Mouse (Mus musculus) hindbrain, embryonic 13.5 days (tissue): Measurements from ENCODE around the gene Gpx7. TPM values are rescaled to one million over a fixed set of nuclear protein-coding genes. Genes with fewer than 3 reads are reported as not detected.

ENCODE experiments used
- ATAC-seq: fragments of 200-750 bp; cut with Nextera tagmentation; 2 replicates; pipeline ENCODE4 v1.8.0; 2017; ENCODE audit warnings: moderate TSS enrichment; ENCODE audit not compliant: low FRiP score
- H3K27ac ChIP-seq: fragments of 300-500 bp; sonication (generic); 2 replicates; pipeline ENCODE4 v1.5.1; 2015; ENCODE audit warnings: inconsistent platforms, mild to moderate bottlenecking, moderate library complexity
- H3K27me3 ChIP-seq: fragments of 300-500 bp; sonication (generic); 2 replicates; pipeline ENCODE4 v1.6.1; 2015; ENCODE audit warnings: mild to moderate bottlenecking, inconsistent platforms
- H3K36me3 ChIP-seq: fragments of 300-500 bp; sonication (generic); 2 replicates; pipeline ENCODE4 v1.6.1; 2015; ENCODE audit warnings: mild to moderate bottlenecking, inconsistent platforms
- H3K4me1 ChIP-seq: fragments of 300-500 bp; sonication (generic); replicated peaks from 2 replicates; pipeline ENCODE4 v1.6.1; 2015; ENCODE audit warnings: inconsistent platforms
- H3K4me2 ChIP-seq: fragments of 300-500 bp; sonication (generic); 2 replicates; pipeline ENCODE4 v1.6.1; 2015; ENCODE audit warnings: inconsistent platforms, mild to moderate bottlenecking, moderate library complexity
- H3K4me3 ChIP-seq: fragments of 300-500 bp; sonication (generic); 2 replicates; pipeline ENCODE4 v1.5.1; 2015; ENCODE audit warnings: mild to moderate bottlenecking, inconsistent platforms
- H3K9ac ChIP-seq: fragments of 300-500 bp; sonication (generic); 2 replicates; pipeline ENCODE4 v1.6.1; 2015; ENCODE audit warnings: mild to moderate bottlenecking, inconsistent platforms
- H3K9me3 ChIP-seq: fragments of 300-500 bp; sonication (generic); 2 replicates; pipeline ENCODE4 v1.6.1; 2016; ENCODE audit warnings: inconsistent platforms
- WGBS: fragments of 180-500 bp; shearing (Covaris S2); methylation state at CpG from one replicate; pipeline ENCODE4 v1.1.7; 2015; 5-methylcytosine and 5-hydroxymethylcytosine counted together
- polyA plus RNA-seq: library from polyadenylated mRNA; unstranded; fragments of >200 nt; fragmentation: Nextera tagmentation; extraction: Ambion mirVana; gene quantifications from 2 replicates; pipeline ENCODE4 v1.2.1, GENCODE M21; 2015

The Gpx7 gene
- polyA plus RNA-seq, 1 experiment from 2014 or later, result 35.8 TPM

DNA sequence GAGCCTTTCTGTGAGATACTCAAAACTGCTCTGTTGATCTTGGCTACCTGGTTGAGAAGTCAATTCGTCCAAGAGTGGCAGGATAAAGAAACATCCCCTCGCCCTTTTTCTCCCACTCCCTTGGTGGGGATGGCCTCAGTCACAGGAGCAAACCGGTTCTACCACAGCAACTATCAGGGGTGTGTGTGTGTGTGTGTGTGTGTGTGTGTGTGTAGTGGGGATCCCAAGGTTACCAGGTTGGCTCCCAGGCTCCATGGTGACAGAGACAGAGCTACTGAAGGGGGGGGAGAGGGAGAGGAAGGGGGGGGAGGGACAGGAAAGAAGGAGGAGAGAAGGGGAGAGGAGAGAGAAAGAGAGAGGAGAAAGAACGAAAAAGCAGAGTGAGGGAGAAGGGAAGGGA is 19.7 kb downstream of the Gpx7 start:
- Histone ChIP-seq H3K4me1 (peaks cover 26% of the 10 kb centered on the region), H3K4me3 (peak overlapping the region; percentile 31; the same call in 1 of the 2 replicates), H3K9ac (no peak overlapping the region; the same call in 1 of the 2 replicates), H3K27me3 (peaks cover 32% of the 10 kb centered on the region), H3K9me3 (no peaks in the 10 kb centered on the region), H3K36me3 (no peaks in the 10 kb centered on the region), H3K4me2 (peak overlapping the region; percentile 59), H3K27ac (peak overlapping the region; percentile 67)
- 41% methylated on average over 4 of the region's 4 CpGs for WGBS
- ATAC-seq, result 0 out of 2 replicates have a peak, but pooled peaks have one; percentile 13

- Histone ChIP-seq H3K4me3 (no peak overlapping the region), H3K27ac (no peak overlapping the region), H3K4me1 (peaks cover 26% of the 10 kb centered on the region), H3K36me3 (no peaks in the 10 kb centered on the region), H3K27me3 (peaks cover 35% of the 10 kb centered on the region), H3K9ac (no peak overlapping the region), H3K9me3 (no peaks in the 10 kb centered on the region), H3K4me2 (no peak overlapping the region)
- no peak for ATAC-seq
- 29% methylated on average over 1 of the region's 1 CpGs for WGBS
Measured at GRCm38 (mm10) chr4:108386087-108386486, 20.7 kb downstream of the Gpx7 start.

DNA sequence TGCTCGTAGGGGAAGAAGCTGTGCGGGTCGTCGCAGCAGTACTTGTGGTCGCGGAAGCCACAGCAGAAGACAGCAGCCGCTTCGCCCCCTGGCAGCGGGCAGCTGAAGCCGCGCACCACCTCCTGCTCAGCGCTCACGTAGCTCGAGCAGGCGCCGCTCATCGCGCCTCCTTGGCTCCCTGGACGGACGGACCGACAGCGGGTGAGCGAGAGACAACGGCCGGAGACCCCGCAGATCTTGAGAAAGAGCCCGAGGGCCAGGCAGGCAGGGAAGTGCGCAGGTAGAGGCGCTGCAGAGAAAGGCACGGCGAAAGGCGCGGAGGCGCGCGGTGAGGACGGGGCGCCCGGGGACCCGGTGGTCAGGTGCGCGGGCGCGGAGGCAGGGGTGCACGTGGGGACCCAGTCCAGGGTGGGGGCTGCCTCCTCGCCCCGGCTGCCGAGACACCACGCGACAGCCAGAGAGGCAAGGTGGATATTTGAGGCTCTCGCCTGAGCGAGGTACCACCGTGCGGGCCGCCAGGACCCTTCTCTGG is 23.5 kb downstream of the Gpx7 start, which contains the start of gene Shisal2a:
Gene Shisal2a (minus strand): TSS at position 167 of the 532 bp plus-strand sequence.
- Histone ChIP-seq H3K36me3 (no peaks in the 10 kb centered on the region), H3K4me1 (peaks cover 28% of the 10 kb centered on the region), H3K27ac (0 out of 2 replicates have a peak within 1 kb of the TSS, but pooled peaks have one; percentile 12), H3K4me2 (peak within 1 kb of the TSS; percentile 70), H3K27me3 (peaks cover 35% of the 10 kb centered on the region), H3K9ac (peak within 1 kb of the TSS; percentile 80), H3K9me3 (no peaks in the 10 kb centered on the region), H3K4me3 (peak within 1 kb of the TSS; percentile 50)
- 2% methylated on average over 55 of the region's 55 CpGs for WGBS
- ATAC-seq, result peak; percentile 57

- H3K9ac ChIP-seq, result no peak overlapping the region
- H3K27ac ChIP-seq, result no peak overlapping the region
- H3K4me1 ChIP-seq, result peaks cover 14% of the 10 kb centered on the region; the same call in 1 of the 2 replicates
- H3K4me2 ChIP-seq, result no peak overlapping the region
- no peaks in the 10 kb centered on the region for H3K9me3 ChIP-seq
- 21% methylated on average over 1 of the region's 1 CpGs for WGBS
- ATAC-seq, result no peak
- H3K27me3 ChIP-seq, result peaks cover 33% of the 10 kb centered on the region
- H3K36me3 ChIP-seq, result no peaks in the 10 kb centered on the region
- H3K4me3 ChIP-seq, result no peak overlapping the region
Measured at GRCm38 (mm10) chr4:108380146-108380545, 26.6 kb downstream of the Gpx7 start.

DNA sequence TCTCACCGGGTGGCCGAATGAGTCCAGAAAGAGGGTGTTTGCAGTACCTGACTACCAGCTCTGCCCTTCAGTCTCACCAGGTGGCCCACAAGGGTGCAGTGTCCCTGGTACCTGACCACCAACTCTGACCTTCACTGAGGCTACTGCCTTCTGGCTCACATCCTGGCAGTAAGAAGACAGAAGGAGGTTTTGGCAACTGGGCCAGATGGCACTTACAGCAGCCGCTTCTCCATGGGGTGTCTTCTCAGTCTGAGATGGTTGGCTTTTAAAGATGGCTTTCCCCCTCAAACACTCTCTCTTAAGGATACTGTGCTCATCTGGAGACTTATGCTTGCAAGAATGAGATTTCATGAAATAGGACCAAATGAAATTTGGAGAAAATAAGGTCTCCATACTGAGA is 27.3 kb downstream of the Gpx7 start:
- no peak overlapping the region for H3K4me2 ChIP-seq
- H3K27ac ChIP-seq, result no peak overlapping the region
- H3K9me3 ChIP-seq, result no peaks in the 10 kb centered on the region
- no peak overlapping the region for H3K9ac ChIP-seq
- ATAC-seq, result no peak
- no peaks in the 10 kb centered on the region for H3K36me3 ChIP-seq
- peaks cover 26% of the 10 kb centered on the region for H3K27me3 ChIP-seq
- WGBS, result 80% methylated on average over 3 of the region's 3 CpGs
- peaks cover 14% of the 10 kb centered on the region; the same call in 1 of the 2 replicates for H3K4me1 ChIP-seq
- no peak overlapping the region for H3K4me3 ChIP-seq

GRCm38 (mm10) chr4:108372166-108372565 is 34.6 kb downstream of the Gpx7 start:
- Histone ChIP-seq H3K4me1 (no peaks in the 10 kb centered on the region), H3K27me3 (no peaks in the 10 kb centered on the region), H3K4me2 (no peak overlapping the region), H3K4me3 (no peak overlapping the region), H3K27ac (no peak overlapping the region), H3K9ac (no peak overlapping the region), H3K36me3 (no peaks in the 10 kb centered on the region), H3K9me3 (no peaks in the 10 kb centered on the region)
- WGBS, result 88% methylated on average over 3 of the region's 3 CpGs
- ATAC-seq, result no peak

GRCm38 (mm10) chr4:108371421-108371820 is 35.3 kb downstream of the Gpx7 start:
- Histone ChIP-seq H3K4me1 (no peaks in the 10 kb centered on the region), H3K36me3 (no peaks in the 10 kb centered on the region), H3K9me3 (no peaks in the 10 kb centered on the region), H3K27me3 (no peaks in the 10 kb centered on the region), H3K9ac (no peak overlapping the region), H3K27ac (no peak overlapping the region), H3K4me3 (no peak overlapping the region), H3K4me2 (no peak overlapping the region)
- 85% methylated on average over 3 of the region's 3 CpGs for WGBS
- no peak for ATAC-seq

DNA sequence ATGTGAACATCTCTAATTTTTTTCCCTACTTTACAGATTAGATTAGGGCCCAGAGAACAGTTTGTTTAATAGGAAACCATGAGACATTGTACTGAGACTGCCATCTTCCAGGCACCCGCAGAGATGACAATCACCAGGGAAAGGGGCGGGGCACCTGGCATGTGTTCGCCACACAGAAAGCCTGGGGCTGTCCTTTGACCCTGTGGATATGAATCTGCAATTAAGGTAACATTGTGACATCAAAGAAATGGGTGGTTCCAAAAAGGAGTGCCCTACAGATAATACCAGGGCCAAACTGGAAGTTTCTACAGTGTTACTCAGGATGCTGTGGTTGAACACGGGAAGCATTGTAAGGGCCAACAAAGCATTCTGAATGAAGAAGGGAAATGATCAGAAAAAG is 36.4 kb downstream of the Gpx7 start:
- WGBS, result 68% methylated on average over 4 of the region's 4 CpGs
- Histone ChIP-seq H3K4me1 (no peaks in the 10 kb centered on the region), H3K27ac (no peak overlapping the region), H3K9me3 (no peaks in the 10 kb centered on the region), H3K27me3 (no peaks in the 10 kb centered on the region), H3K4me3 (no peak overlapping the region), H3K4me2 (no peak overlapping the region), H3K36me3 (no peaks in the 10 kb centered on the region), H3K9ac (no peak overlapping the region)
- no peak for ATAC-seq

DNA sequence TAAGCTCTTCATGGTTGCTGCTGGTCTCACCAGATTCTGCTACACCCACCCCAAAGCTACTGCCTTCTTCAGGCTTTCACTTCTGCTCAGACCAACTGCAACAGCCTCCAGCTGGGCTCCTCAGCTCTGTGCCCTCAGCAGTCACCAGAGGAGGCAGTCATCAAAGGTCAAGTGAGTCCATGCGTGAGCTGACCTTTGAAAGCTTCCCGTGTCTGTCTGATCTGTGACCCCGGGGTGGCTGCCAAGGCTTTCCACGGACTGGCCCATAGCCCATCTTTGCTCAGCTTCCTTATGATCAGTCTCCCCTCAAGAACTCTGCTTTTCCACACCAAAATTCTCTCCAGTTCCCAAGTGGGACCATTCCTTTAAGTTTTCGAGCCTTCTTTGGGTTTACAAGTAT is 37.5 kb downstream of the Gpx7 start:
- Histone ChIP-seq H3K4me1 (peaks cover under 1% of the 10 kb centered on the region), H3K9ac (no peak overlapping the region), H3K36me3 (no peaks in the 10 kb centered on the region), H3K4me3 (no peak overlapping the region), H3K27me3 (no peaks in the 10 kb centered on the region), H3K27ac (no peak overlapping the region), H3K9me3 (no peaks in the 10 kb centered on the region), H3K4me2 (no peak overlapping the region)
- ATAC-seq, result no peak
- WGBS, result 24% methylated on average over 5 of the region's 5 CpGs

- Histone ChIP-seq H3K4me2 (no peak overlapping the region), H3K36me3 (no peaks in the 10 kb centered on the region), H3K27ac (0 out of 2 replicates have a peak overlapping the region, but pooled peaks have one; percentile 23), H3K4me3 (no peak overlapping the region), H3K27me3 (no peaks in the 10 kb centered on the region), H3K4me1 (peaks cover 49% of the 10 kb centered on the region), H3K9me3 (no peaks in the 10 kb centered on the region), H3K9ac (no peak overlapping the region)
- ATAC-seq, result no peak
- 12% methylated on average over 5 of the region's 5 CpGs for WGBS
Measured at GRCm38 (mm10) chr4:108364111-108364476, 42.7 kb downstream of the Gpx7 start.

DNA sequence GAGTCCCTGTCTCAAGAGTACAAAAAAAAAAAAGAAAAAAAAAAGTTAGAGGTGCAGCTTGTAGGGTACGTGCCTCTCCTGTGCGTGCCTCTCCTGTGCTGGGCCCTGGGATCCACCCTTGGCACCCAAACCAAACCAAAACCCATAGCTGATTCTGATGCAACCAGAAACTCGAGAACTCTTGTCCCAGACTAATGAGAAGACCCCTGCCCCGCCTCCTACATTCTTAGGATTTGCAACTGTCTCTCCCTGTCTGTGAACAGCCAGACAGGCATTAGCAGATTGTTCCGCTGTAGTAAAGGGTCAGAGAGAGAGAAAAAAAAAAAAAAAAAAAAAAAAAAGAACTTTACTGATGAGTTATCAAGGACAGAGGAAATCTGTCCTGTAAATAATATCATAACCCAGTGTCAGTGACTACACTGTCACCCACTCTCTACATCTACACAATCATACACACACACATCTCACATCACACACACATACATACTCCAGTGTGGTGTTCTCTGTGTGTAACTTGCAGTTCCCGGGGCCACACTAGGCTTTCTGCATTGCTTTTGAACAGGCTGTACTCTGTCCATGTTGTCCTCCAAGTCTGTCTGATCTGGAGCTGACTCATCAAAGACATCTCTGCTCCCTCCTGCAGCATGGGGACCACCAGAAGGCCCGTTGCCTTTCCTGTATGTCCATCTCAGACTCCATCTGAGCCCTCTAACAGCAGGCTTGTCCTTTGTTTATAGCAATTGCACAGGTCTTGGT is 43.2 kb downstream of the Gpx7 start:
- H3K27ac ChIP-seq, result peak overlapping the region; percentile 79; the same call in 1 of the 2 replicates
- no peak overlapping the region for H3K4me2 ChIP-seq
- H3K4me1 ChIP-seq, result peaks cover 54% of the 10 kb centered on the region
- H3K27me3 ChIP-seq, result no peaks in the 10 kb centered on the region
- ATAC-seq, result no peak
- H3K9ac ChIP-seq, result no peak overlapping the region
- 12% methylated on average over 7 of the region's 7 CpGs for WGBS
- H3K36me3 ChIP-seq, result no peaks in the 10 kb centered on the region
- H3K9me3 ChIP-seq, result no peaks in the 10 kb centered on the region
- no peak overlapping the region for H3K4me3 ChIP-seq

GRCm38 (mm10) chr4:108362321-108363261 is 44.2 kb downstream of the Gpx7 start:
- Histone ChIP-seq H3K9me3 (no peaks in the 10 kb centered on the region), H3K27ac (peak overlapping the region; percentile 79), H3K4me2 (peak overlapping the region; percentile 31), H3K9ac (peak overlapping the region; percentile 15; the same call in 1 of the 2 replicates), H3K4me3 (no peak overlapping the region), H3K36me3 (no peaks in the 10 kb centered on the region), H3K4me1 (peaks cover 58% of the 10 kb centered on the region), H3K27me3 (no peaks in the 10 kb centered on the region)
- ATAC-seq, result peak; percentile 25; the same call in 1 of the 2 replicates
- WGBS, result 4% methylated on average over 18 of the region's 18 CpGs
